Mouse (Mus musculus) forebrain, embryonic 14.5 days (tissue): ENCODE measurements around the gene D16Ertd472e. TPM values are rescaled to one million over a fixed set of nuclear protein-coding genes. Genes with fewer than 3 reads are reported as not detected.

ENCODE experiments used
- ATAC-seq: fragments of 200-750 bp; cut with Nextera tagmentation; 2 replicates; pipeline ENCODE4 v1.8.0; 2017; ENCODE audit warnings: mild to moderate bottlenecking, moderate library complexity
- DNase-seq: peaks from one replicate; pipeline ENCODE4 v3.0.0-alpha.2; 2015; ENCODE audit warnings: low spot score
- H3K27ac ChIP-seq: fragments of 300-500 bp; sonication (generic); 2 replicates; pipeline ENCODE4 v1.5.1; 2014; ENCODE audit warnings: low read depth, mild to moderate bottlenecking, control low read depth, low read length, moderate library complexity
- H3K27me3 ChIP-seq: fragments of 300-500 bp; sonication (generic); replicated peaks from 2 replicates; pipeline ENCODE4 v1.6.1; 2014; ENCODE audit warnings: low read length, control low read depth, mixed read lengths; ENCODE audit not compliant: control insufficient read depth, insufficient read depth
- H3K36me3 ChIP-seq: fragments of 300-500 bp; sonication (generic); 2 replicates; pipeline ENCODE4 v1.6.1; 2014; ENCODE audit warnings: low read length, control low read depth; ENCODE audit not compliant: control insufficient read depth, insufficient read depth
- H3K4me1 ChIP-seq: fragments of 300-500 bp; sonication (generic); 2 replicates; pipeline ENCODE4 v1.6.1; 2014; ENCODE audit warnings: antibody characterized with exemption, low read length, control low read depth; ENCODE audit not compliant: control insufficient read depth, insufficient read depth
- H3K4me2 ChIP-seq: fragments of 300-500 bp; sonication (generic); 2 replicates; pipeline ENCODE4 v1.6.1; 2014; ENCODE audit warnings: mild to moderate bottlenecking, control low read depth, low read length
- H3K4me3 ChIP-seq: fragments of 300-500 bp; sonication (generic); 2 replicates; pipeline ENCODE4 v1.5.1; 2014; ENCODE audit warnings: low read depth, low read length, control low read depth
- H3K9ac ChIP-seq: fragments of 300-500 bp; sonication (generic); 2 replicates; pipeline ENCODE4 v1.6.1; 2014; ENCODE audit warnings: mild to moderate bottlenecking, low read length, control low read depth, moderate library complexity
- H3K9me3 ChIP-seq: fragments of 300-500 bp; sonication (generic); replicated peaks from 2 replicates; pipeline ENCODE4 v1.6.1; 2016; ENCODE audit warnings: low read length, control low read depth, mixed read lengths; ENCODE audit not compliant: control insufficient read depth
- WGBS: fragments of 180-500 bp; shearing (Covaris S2); extraction: QIAGEN DNeasy Blood & Tissue Kit; methylation state at CpG from one replicate; pipeline ENCODE4 v1.1.7; 2014; 5-methylcytosine and 5-hydroxymethylcytosine counted together
- polyA plus RNA-seq: library from polyadenylated mRNA; unstranded; fragments of >200 nt; fragmentation: Nextera tagmentation; extraction: Ambion mirVana; gene quantifications from 2 replicates; pipeline ENCODE4 v1.2.1, GENCODE M21; 2014

Gene D16Ertd472e
- polyA plus RNA-seq, 1 experiment from 2014 or later, result 7.3 TPM

GRCm38 (mm10) chr16:78557573-78557972 is 18.9 kb downstream of the D16Ertd472e start:
- Histone ChIP-seq H3K4me3 (no peak overlapping the region), H3K4me1 (no peaks in the 10 kb centered on the region), H3K4me2 (no peak overlapping the region), H3K9me3 (no peaks in the 10 kb centered on the region), H3K27ac (no peak overlapping the region), H3K9ac (no peak overlapping the region), H3K27me3 (no peaks in the 10 kb centered on the region), H3K36me3 (peaks cover 11% of the 10 kb centered on the region)
- no peak for DNase-seq
- 96% methylated on average over 4 of the region's 4 CpGs for WGBS
- no peak for ATAC-seq

- H3K9ac ChIP-seq, result no peak overlapping the region
- H3K4me3 ChIP-seq, result no peak overlapping the region
- H3K27ac ChIP-seq, result no peak overlapping the region
- DNase-seq (no peak), ATAC-seq (no peak)
- no peaks in the 10 kb centered on the region for H3K27me3 ChIP-seq
- H3K4me2 ChIP-seq, result no peak overlapping the region
- H3K9me3 ChIP-seq, result no peaks in the 10 kb centered on the region
- 87% methylated on average over 10 of the region's 10 CpGs for WGBS
- H3K4me1 ChIP-seq, result no peaks in the 10 kb centered on the region
- peaks cover 8% of the 10 kb centered on the region; the same call in 1 of the 2 replicates for H3K36me3 ChIP-seq
These were observed 21.4 kb downstream of the D16Ertd472e start for GRCm38 (mm10) chr16:78554911-78555648.

GRCm38 (mm10) chr16:78547367-78547766 is 29.1 kb downstream of the D16Ertd472e start:
- no peak for DNase-seq
- no peaks in the 10 kb centered on the region for H3K27me3 ChIP-seq
- ATAC-seq, result no peak
- H3K4me1 ChIP-seq, result no peaks in the 10 kb centered on the region
- no peak overlapping the region for H3K4me2 ChIP-seq
- H3K27ac ChIP-seq, result no peak overlapping the region
- no peak overlapping the region for H3K9ac ChIP-seq
- WGBS, result 97% methylated on average over 10 of the region's 10 CpGs
- H3K36me3 ChIP-seq, result peaks cover 28% of the 10 kb centered on the region
- no peak overlapping the region for H3K4me3 ChIP-seq
- no peaks in the 10 kb centered on the region for H3K9me3 ChIP-seq

- ATAC-seq, result no peak
- Histone ChIP-seq H3K27me3 (no peaks in the 10 kb centered on the region), H3K27ac (no peak overlapping the region), H3K4me2 (no peak overlapping the region), H3K36me3 (peaks cover 32% of the 10 kb centered on the region), H3K9me3 (no peaks in the 10 kb centered on the region), H3K4me3 (no peak overlapping the region), H3K9ac (no peak overlapping the region), H3K4me1 (no peaks in the 10 kb centered on the region)
- DNase-seq, result no peak
- 94% methylated on average over 6 of the region's 6 CpGs for WGBS
These were observed 30.0 kb downstream of the D16Ertd472e start for GRCm38 (mm10) chr16:78546529-78546928.

GRCm38 (mm10) chr16:78540376-78541246 is 35.9 kb downstream of the D16Ertd472e start:
- ATAC-seq, result no peak
- Histone ChIP-seq H3K4me1 (no peaks in the 10 kb centered on the region), H3K9ac (no peak overlapping the region), H3K4me3 (no peak overlapping the region), H3K9me3 (no peaks in the 10 kb centered on the region), H3K36me3 (peaks cover 16% of the 10 kb centered on the region), H3K27ac (no peak overlapping the region), H3K4me2 (no peak overlapping the region), H3K27me3 (no peaks in the 10 kb centered on the region)
- no peak for DNase-seq
- WGBS, result 89% methylated on average over 16 of the region's 16 CpGs

- Histone ChIP-seq H3K9ac (no peak overlapping the region), H3K27ac (no peak overlapping the region), H3K4me1 (no peaks in the 10 kb centered on the region), H3K36me3 (peaks cover 8% of the 10 kb centered on the region; the same call in 1 of the 2 replicates), H3K9me3 (no peaks in the 10 kb centered on the region), H3K4me2 (no peak overlapping the region), H3K4me3 (no peak overlapping the region), H3K27me3 (no peaks in the 10 kb centered on the region)
- ATAC-seq (no peak), DNase-seq (no peak)
- 88% methylated on average over 8 of the region's 8 CpGs for WGBS
These were observed 38.6 kb downstream of the D16Ertd472e start for GRCm38 (mm10) chr16:78537798-78538422.

GRCm38 (mm10) chr16:78537322-78537721 is 39.2 kb downstream of the D16Ertd472e start:
- H3K4me1 ChIP-seq, result no peaks in the 10 kb centered on the region
- H3K36me3 ChIP-seq, result peaks cover 4% of the 10 kb centered on the region; the same call in 1 of the 2 replicates
- DNase-seq (no peak), ATAC-seq (no peak)
- no peak overlapping the region for H3K27ac ChIP-seq
- H3K4me2 ChIP-seq, result no peak overlapping the region
- H3K4me3 ChIP-seq, result no peak overlapping the region
- H3K9ac ChIP-seq, result no peak overlapping the region
- H3K27me3 ChIP-seq, result no peaks in the 10 kb centered on the region
- 73% methylated on average over 7 of the region's 7 CpGs for WGBS
- H3K9me3 ChIP-seq, result no peaks in the 10 kb centered on the region

- Histone ChIP-seq H3K9me3 (no peaks in the 10 kb centered on the region), H3K27ac (no peak overlapping the region), H3K27me3 (no peaks in the 10 kb centered on the region), H3K36me3 (no peaks in the 10 kb centered on the region), H3K4me3 (no peak overlapping the region), H3K4me2 (no peak overlapping the region), H3K9ac (no peak overlapping the region), H3K4me1 (no peaks in the 10 kb centered on the region; the same call in 1 of the 2 replicates)
- DNase-seq (no peak), ATAC-seq (0 out of 2 replicates have a peak, but pooled peaks have one; percentile 15)
- 84% methylated on average over 8 of the region's 8 CpGs for WGBS
These were observed 42.0 kb downstream of the D16Ertd472e start for GRCm38 (mm10) chr16:78534468-78534867.
